Mouse (Mus musculus): ENCODE results near the gene Cped1. TPM values are rescaled to one million over a fixed set of nuclear protein-coding genes. Genes with fewer than 3 reads are reported as not detected.

Gene Cped1
- 5.6 and 6.4 TPM in 2 replicates for polyA plus RNA-seq (2014; fragmentation: Nextera tagmentation; extraction: Ambion mirVana)

DNA sequence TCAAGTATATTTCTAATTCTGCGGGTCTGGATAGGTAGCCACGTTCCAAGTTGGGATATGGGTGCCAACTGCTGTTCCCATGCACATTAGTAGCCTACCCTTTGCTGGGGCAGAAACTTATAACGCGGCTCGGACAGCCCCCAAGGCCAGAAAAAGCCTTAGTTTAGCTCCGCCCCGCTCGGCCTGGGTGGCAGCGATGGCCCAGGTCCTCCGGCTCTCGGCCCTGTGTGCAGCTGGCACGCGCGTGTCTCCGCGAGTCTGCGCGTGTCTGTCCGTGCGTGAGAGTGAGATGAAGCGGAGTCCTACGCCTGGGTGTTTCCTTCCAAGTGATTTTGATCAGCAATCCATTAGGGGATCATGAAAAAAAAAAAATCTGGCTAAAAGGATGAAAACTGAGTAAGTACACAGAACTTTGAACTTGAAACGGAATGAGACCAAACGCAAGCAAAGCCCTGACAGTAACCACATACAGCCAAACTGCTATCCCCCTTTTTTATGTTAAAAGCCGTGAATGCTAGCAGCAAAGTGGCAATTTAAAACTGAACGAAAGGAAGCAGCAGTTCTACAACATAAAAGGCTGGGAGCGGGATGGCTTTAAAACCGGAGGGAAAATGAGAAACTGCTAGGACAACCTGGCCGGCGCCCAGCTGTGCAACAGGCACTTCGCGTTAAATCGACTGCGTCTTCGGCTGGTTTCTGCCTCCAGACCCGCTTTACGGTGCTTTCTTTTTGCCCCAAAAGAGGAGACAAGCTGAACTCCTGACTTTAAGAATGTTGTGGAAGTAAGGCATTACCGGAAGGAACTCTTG lies at the start of gene Cped1:
TSS of gene Cped1 (plus strand) at position 185 of the 809 bp plus-strand sequence.
- 1% methylated on average over 38 of the region's 38 CpGs for WGBS (ENCODE audit: insufficient replicate concordance)
- no peaks in the 10 kb centered on the region for H3K9me3 ChIP-seq (replicated peaks; ENCODE audit: control insufficient read depth, low read length)
- peaks cover 4% of the 10 kb centered on the region; the same call in 1 of the 2 replicates for H3K4me1 ChIP-seq (ENCODE audit: control insufficient read depth, insufficient read depth, low read length)
- no peaks in the 10 kb centered on the region for H3K27me3 ChIP-seq (ENCODE audit: control insufficient read depth, insufficient read depth, low read length)
- H3K4me3 ChIP-seq (ENCODE audit: low read depth, low read length): peak within 1 kb of the TSS; percentile 46
- peak within 1 kb of the TSS; percentile 1; the same call in 1 of the 2 replicates for H3K27ac ChIP-seq (ENCODE audit: low read depth, low read length)
- ATAC-seq (replicated peaks; ENCODE audit: insufficient number of reproducible peaks, low FRiP score, low TSS enrichment): no peak; the same call in 1 of the 2 replicates
- H3K4me2 ChIP-seq: peak within 1 kb of the TSS; percentile 84
- peak within 1 kb of the TSS; percentile 47 for H3K9ac ChIP-seq (ENCODE audit: low read depth, low read length)
- no peaks in the 10 kb centered on the region for H3K36me3 ChIP-seq (ENCODE audit: control insufficient read depth, insufficient read depth, low read length)

DNA sequence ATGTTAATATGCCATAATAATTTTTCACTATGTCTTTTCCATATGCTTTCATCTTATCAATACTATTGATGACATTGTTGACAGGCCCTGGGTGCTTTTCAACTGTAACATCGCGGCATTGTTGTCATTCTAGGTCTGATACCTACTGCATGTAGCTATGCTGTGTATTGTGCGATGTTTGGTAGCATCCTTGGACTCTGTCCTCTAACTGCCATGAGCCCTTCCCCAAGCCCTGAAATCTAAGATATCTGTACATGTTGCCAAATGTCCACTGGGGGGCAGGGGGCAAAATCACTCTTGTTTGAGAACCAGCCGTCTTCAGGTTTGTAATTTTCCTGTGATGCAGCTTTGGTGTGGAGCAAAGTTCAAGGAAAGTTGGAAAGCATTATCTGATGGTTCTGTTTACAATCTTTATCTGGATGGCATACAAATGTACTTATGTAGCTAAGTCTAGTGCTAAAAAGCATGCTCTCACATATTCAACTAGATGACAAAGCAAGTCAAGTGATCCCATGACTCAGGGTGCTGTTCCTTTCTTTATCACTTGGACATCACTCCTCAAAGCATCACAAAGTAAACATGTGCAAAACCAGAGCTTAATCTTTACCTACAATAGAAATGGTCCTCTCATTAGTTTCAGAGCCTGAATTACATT lies 47.6 kb upstream of the Cped1 start:
- 68% methylated on average over 4 of the region's 4 CpGs for WGBS (ENCODE audit: insufficient replicate concordance)
- Histone ChIP-seq H3K4me2 (no peak overlapping the region), H3K36me3 (ENCODE audit: control insufficient read depth, insufficient read depth, low read length) (no peaks in the 10 kb centered on the region), H3K9me3 (replicated peaks; ENCODE audit: control insufficient read depth, low read length) (no peaks in the 10 kb centered on the region), H3K4me1 (ENCODE audit: control insufficient read depth, insufficient read depth, low read length) (no peaks in the 10 kb centered on the region), H3K27ac (ENCODE audit: low read depth, low read length) (no peak overlapping the region), H3K4me3 (ENCODE audit: low read depth, low read length) (no peak overlapping the region), H3K9ac (ENCODE audit: low read depth, low read length) (no peak overlapping the region), H3K27me3 (ENCODE audit: control insufficient read depth, insufficient read depth, low read length) (no peaks in the 10 kb centered on the region)
- ATAC-seq (replicated peaks; ENCODE audit: insufficient number of reproducible peaks, low FRiP score, low TSS enrichment): no peak

DNA sequence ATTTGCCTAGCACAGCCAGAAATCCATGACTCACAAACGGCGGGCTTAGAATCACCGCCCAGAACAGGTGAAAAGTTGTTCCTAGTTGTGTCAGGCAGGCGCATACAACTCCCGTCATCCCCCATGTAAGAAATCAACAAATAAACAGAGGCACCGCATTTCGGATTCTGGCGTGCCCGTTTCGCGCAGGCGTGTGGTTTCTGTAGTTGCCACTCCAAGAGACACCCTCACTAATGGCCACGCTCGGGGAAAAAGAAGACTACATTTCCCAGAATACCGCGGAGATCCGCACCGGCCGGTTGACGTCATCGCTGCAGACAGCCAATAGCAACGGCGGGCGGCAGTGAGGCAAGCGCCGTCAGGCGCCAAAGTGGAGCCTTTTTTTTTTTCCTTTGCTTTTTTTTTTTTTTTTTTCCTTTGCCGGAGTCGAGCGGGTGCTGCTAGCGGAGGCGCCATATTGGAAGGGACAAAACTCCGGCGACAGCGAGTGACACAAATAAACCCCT lies 36.4 kb upstream of the Cped1 start, which contains the start of gene Ing3:
TSS of gene Ing3 (plus strand) at position 346 of the 506 bp plus-strand sequence.
- under 1% methylated on average over 35 of the region's 35 CpGs for WGBS (ENCODE audit: insufficient replicate concordance)
- 0 out of 2 replicates have a peak, but pooled peaks cover 4% of the 10 kb centered on the region for H3K36me3 ChIP-seq (ENCODE audit: control insufficient read depth, insufficient read depth, low read length)
- peak within 1 kb of the TSS; percentile 91 for H3K9ac ChIP-seq (ENCODE audit: low read depth, low read length)
- peak within 1 kb of the TSS; percentile 99 for H3K27ac ChIP-seq (ENCODE audit: low read depth, low read length)
- H3K4me3 ChIP-seq (ENCODE audit: low read depth, low read length): peak within 1 kb of the TSS; percentile 62
- H3K4me1 ChIP-seq (ENCODE audit: control insufficient read depth, insufficient read depth, low read length): peaks cover 6% of the 10 kb centered on the region
- peak within 1 kb of the TSS; percentile 85 for H3K4me2 ChIP-seq
- H3K27me3 ChIP-seq (ENCODE audit: control insufficient read depth, insufficient read depth, low read length): no peaks in the 10 kb centered on the region
- no peaks in the 10 kb centered on the region for H3K9me3 ChIP-seq (replicated peaks; ENCODE audit: control insufficient read depth, low read length)
- ATAC-seq (replicated peaks; ENCODE audit: insufficient number of reproducible peaks, low FRiP score, low TSS enrichment): peak; percentile 99

DNA sequence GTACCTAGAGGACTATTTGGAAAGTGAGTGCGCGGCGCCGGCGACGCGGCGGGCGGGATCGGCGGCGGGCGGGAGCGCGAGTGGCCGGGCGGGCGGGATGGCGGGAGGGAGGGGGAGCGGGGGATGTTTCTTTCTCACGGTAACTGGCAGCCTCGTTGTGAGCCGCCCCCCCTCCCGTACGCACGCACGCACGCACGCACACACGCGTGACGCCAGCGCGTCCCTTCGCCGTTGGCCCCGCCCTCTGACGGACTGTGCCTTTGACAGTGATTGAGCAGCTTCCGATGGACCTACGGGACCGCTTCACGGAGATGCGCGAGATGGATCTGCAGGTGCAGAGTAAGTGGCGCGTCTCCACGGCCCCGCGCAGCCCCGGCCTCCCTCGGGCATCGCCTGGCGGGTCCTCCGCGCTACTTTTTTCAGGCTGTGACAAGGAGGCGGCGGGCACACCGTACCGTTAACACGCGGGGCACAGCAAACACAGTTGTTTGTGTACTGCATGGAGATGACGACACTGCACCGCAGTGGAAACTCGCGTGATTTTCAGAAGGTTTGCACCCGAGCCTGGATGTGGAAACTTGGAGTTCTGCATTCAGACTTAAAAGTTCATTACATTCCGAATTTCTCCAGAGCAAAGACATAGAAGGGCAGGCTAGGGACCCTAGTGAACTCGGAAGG lies 35.8 kb upstream of the Cped1 start:
- H3K4me2 ChIP-seq: peak overlapping the region; percentile 85
- 0 out of 2 replicates have a peak, but pooled peaks cover 4% of the 10 kb centered on the region for H3K36me3 ChIP-seq (ENCODE audit: control insufficient read depth, insufficient read depth, low read length)
- H3K4me1 ChIP-seq (ENCODE audit: control insufficient read depth, insufficient read depth, low read length): peaks cover 6% of the 10 kb centered on the region
- no peaks in the 10 kb centered on the region for H3K9me3 ChIP-seq (replicated peaks; ENCODE audit: control insufficient read depth, low read length)
- H3K27ac ChIP-seq (ENCODE audit: low read depth, low read length): peak overlapping the region; percentile 99
- 2% methylated on average over 68 of the region's 68 CpGs for WGBS (ENCODE audit: insufficient replicate concordance)
- H3K9ac ChIP-seq (ENCODE audit: low read depth, low read length): peak overlapping the region; percentile 91
- peak overlapping the region; percentile 62 for H3K4me3 ChIP-seq (ENCODE audit: low read depth, low read length)
- no peaks in the 10 kb centered on the region for H3K27me3 ChIP-seq (ENCODE audit: control insufficient read depth, insufficient read depth, low read length)
- ATAC-seq (replicated peaks; ENCODE audit: insufficient number of reproducible peaks, low FRiP score, low TSS enrichment): peak; percentile 98

DNA sequence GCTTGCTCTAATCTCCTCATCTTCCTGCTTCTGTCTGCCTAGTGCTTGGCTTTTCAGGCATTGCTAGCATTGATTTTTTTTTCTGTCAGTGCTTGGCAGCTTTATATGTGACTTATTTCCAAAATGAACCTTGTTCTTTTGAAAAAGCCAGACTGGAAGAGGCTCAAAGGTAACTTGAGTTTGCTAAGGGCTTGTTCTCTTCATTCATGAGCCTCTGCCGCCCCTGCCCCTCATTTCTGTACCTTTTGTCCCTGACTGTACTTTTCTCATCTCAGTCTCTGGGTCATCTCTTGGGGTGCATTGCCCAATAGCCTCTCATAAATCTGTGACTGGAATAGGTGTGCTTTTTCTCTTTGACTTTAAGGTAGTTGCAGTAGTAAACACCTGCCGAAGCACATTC lies 35.0 kb upstream of the Cped1 start:
- H3K27me3 ChIP-seq (ENCODE audit: control insufficient read depth, insufficient read depth, low read length): no peaks in the 10 kb centered on the region
- no peak overlapping the region for H3K27ac ChIP-seq (ENCODE audit: low read depth, low read length)
- no peak for ATAC-seq (replicated peaks; ENCODE audit: insufficient number of reproducible peaks, low FRiP score, low TSS enrichment)
- peak overlapping the region; percentile 62 for H3K4me3 ChIP-seq (ENCODE audit: low read depth, low read length)
- 81% methylated on average over 2 of the region's 2 CpGs for WGBS (ENCODE audit: insufficient replicate concordance)
- peak overlapping the region; percentile 85 for H3K4me2 ChIP-seq
- H3K9ac ChIP-seq (ENCODE audit: low read depth, low read length): peak overlapping the region; percentile 91
- H3K9me3 ChIP-seq (replicated peaks; ENCODE audit: control insufficient read depth, low read length): no peaks in the 10 kb centered on the region
- H3K36me3 ChIP-seq (ENCODE audit: control insufficient read depth, insufficient read depth, low read length): 0 out of 2 replicates have a peak, but pooled peaks cover 4% of the 10 kb centered on the region
- peaks cover 6% of the 10 kb centered on the region for H3K4me1 ChIP-seq (ENCODE audit: control insufficient read depth, insufficient read depth, low read length)

DNA sequence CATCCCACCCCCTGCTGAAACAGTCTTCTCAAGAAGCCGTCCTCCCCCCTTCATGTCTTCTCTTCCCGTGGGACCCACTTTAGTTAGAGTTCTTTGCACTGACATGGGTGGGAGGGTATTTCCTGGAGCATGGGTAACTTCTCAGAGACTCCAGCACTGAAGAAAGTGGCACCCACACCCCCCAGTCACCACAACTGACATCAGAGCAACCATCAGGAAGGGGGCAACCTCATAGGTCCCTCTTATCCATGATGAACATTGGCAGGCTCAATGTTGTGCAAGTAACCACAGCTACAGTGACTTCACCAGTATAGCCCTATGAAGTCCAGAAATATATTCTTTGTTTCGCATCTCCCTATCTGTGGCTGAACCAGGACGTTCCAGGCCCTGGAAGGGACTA lies 30.2 kb upstream of the Cped1 start:
- ATAC-seq (replicated peaks; ENCODE audit: insufficient number of reproducible peaks, low FRiP score, low TSS enrichment): no peak
- no peaks in the 10 kb centered on the region for H3K9me3 ChIP-seq (replicated peaks; ENCODE audit: control insufficient read depth, low read length)
- H3K27me3 ChIP-seq (ENCODE audit: control insufficient read depth, insufficient read depth, low read length): no peaks in the 10 kb centered on the region
- peaks cover 7% of the 10 kb centered on the region; the same call in 1 of the 2 replicates for H3K36me3 ChIP-seq (ENCODE audit: control insufficient read depth, insufficient read depth, low read length)
- WGBS (ENCODE audit: insufficient replicate concordance): 81% methylated on average over 4 of the region's 4 CpGs
- no peak overlapping the region for H3K9ac ChIP-seq (ENCODE audit: low read depth, low read length)
- no peak overlapping the region for H3K27ac ChIP-seq (ENCODE audit: low read depth, low read length)
- no peak overlapping the region for H3K4me2 ChIP-seq
- no peak overlapping the region for H3K4me3 ChIP-seq (ENCODE audit: low read depth, low read length)
- H3K4me1 ChIP-seq (ENCODE audit: control insufficient read depth, insufficient read depth, low read length): peaks cover 4% of the 10 kb centered on the region

DNA sequence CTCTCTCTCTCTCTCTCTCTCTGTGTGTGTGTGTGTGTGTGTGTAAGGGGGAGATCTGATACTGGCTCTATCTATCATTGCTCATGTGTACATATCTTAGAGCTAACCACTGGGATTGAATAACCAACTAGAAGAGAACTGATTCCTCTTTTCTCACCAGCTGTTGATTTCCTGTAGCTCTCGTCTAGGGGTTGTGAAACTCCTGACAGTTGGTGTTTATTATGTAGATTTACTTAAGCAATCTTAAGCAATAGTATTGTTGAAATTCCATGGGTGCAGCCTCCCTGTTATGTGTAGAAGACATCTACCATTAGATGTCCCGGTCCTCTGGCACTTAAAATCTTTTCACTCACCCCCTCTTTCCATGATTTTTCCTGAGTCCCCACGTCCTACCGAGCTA lies 26.8 kb upstream of the Cped1 start:
- no peak overlapping the region for H3K4me3 ChIP-seq (ENCODE audit: low read depth, low read length)
- H3K9ac ChIP-seq (ENCODE audit: low read depth, low read length): no peak overlapping the region
- ATAC-seq (replicated peaks; ENCODE audit: insufficient number of reproducible peaks, low FRiP score, low TSS enrichment): no peak
- H3K27ac ChIP-seq (ENCODE audit: low read depth, low read length): no peak overlapping the region
- peaks cover 4% of the 10 kb centered on the region; the same call in 1 of the 2 replicates for H3K36me3 ChIP-seq (ENCODE audit: control insufficient read depth, insufficient read depth, low read length)
- H3K27me3 ChIP-seq (ENCODE audit: control insufficient read depth, insufficient read depth, low read length): no peaks in the 10 kb centered on the region
- no peak overlapping the region for H3K4me2 ChIP-seq
- H3K9me3 ChIP-seq (replicated peaks; ENCODE audit: control insufficient read depth, low read length): no peaks in the 10 kb centered on the region
- no peaks in the 10 kb centered on the region for H3K4me1 ChIP-seq (ENCODE audit: control insufficient read depth, insufficient read depth, low read length)
- WGBS (ENCODE audit: insufficient replicate concordance): 86% methylated on average over 4 of the region's 4 CpGs

DNA sequence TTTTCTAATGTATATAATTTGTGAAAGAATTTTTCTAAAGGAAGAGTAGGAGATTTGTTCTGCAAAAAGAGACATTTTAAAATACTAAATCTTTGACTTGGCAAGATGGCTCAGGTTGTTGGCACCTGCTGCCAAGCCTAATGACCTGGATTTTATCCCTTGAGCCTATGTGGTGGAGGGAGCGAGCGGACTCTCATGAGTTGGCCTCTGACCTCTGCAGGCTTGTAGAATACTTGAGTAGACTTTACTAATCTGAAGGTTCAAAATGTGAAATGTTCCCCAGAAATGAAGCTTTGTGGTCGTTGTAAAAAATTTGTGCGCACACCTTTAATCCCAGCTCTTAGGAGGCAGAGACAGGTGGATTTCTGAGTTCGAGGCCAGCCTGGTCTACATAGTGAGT lies 25.8 kb upstream of the Cped1 start:
- H3K27me3 ChIP-seq (ENCODE audit: control insufficient read depth, insufficient read depth, low read length): no peaks in the 10 kb centered on the region
- H3K4me1 ChIP-seq (ENCODE audit: control insufficient read depth, insufficient read depth, low read length): no peaks in the 10 kb centered on the region
- H3K36me3 ChIP-seq (ENCODE audit: control insufficient read depth, insufficient read depth, low read length): peaks cover 4% of the 10 kb centered on the region; the same call in 1 of the 2 replicates
- no peak overlapping the region for H3K27ac ChIP-seq (ENCODE audit: low read depth, low read length)
- ATAC-seq (replicated peaks; ENCODE audit: insufficient number of reproducible peaks, low FRiP score, low TSS enrichment): no peak
- no peaks in the 10 kb centered on the region for H3K9me3 ChIP-seq (replicated peaks; ENCODE audit: control insufficient read depth, low read length)
- H3K9ac ChIP-seq (ENCODE audit: low read depth, low read length): no peak overlapping the region
- no peak overlapping the region for H3K4me2 ChIP-seq
- WGBS (ENCODE audit: insufficient replicate concordance): 95% methylated on average over 5 of the region's 5 CpGs
- H3K4me3 ChIP-seq (ENCODE audit: low read depth, low read length): no peak overlapping the region
